ENCODE assay signal across 8 mouse cellular contexts in genomic region chr10:78480954-78481927, GRCm38 (mm10). TPM values are rescaled to one million over a fixed set of nuclear protein-coding genes. Genes with fewer than 3 reads are reported as not detected.
DNase-seq lines count a peak whose midpoint lies in the region; ATAC-seq and TF ChIP-seq lines count a peak whose summit lies in the region.

No protein-coding gene starts in this region.

- 51% methylated on average over 21 of the region's 21 CpGs for WGBS in liver, adult 2 months
- WGBS in embryonic facial prominence, embryonic 13.5 days = 36% methylated on average over 21 of the region's 21 CpGs
- 33% methylated on average over 21 of the region's 21 CpGs for WGBS in intestine, embryonic 16.5 days

- peak overlapping the region; percentile 94 for H3K4me2 ChIP-seq in embryonic facial prominence, embryonic 13.5 days
- peak overlapping the region; percentile 92 for H3K4me2 ChIP-seq in intestine, embryonic 16.5 days (ENCODE audit: low read depth, low read length)

- H3K27me3 ChIP-seq in liver, adult 2 months (ENCODE audit: control insufficient read depth, insufficient read depth, low read length) = no peaks in the 10 kb centered on the region
- H3K27me3 ChIP-seq in embryonic facial prominence, embryonic 13.5 days = peaks cover 14% of the 10 kb centered on the region
- no peaks in the 10 kb centered on the region for H3K27me3 ChIP-seq in intestine, embryonic 16.5 days (replicated peaks; ENCODE audit: control insufficient read depth, insufficient read depth, low read length)

- H3K9ac ChIP-seq in liver, adult 2 months (ENCODE audit: low read depth, low read length) = no peak overlapping the region
- peak overlapping the region; percentile 71 for H3K9ac ChIP-seq in embryonic facial prominence, embryonic 13.5 days
- H3K9ac ChIP-seq in intestine, embryonic 16.5 days (ENCODE audit: low read depth, low read length) = peak overlapping the region; percentile 69

- no peak for TF ChIP-seq POLR2A in liver, adult 2 months (IDR thresholded peaks at IDR 0.05; ENCODE audit: extremely low read depth, insufficient read depth, low read length)

- no peak overlapping the region for H3K27ac ChIP-seq in liver, adult 2 months (replicated peaks; ENCODE audit: insufficient read depth, low read depth, low read length)
- no peak overlapping the region for H3K27ac ChIP-seq in embryonic facial prominence, embryonic 13.5 days
- no peak overlapping the region for H3K27ac ChIP-seq in intestine, embryonic 16.5 days (ENCODE audit: low read length)

- no peaks in the 10 kb centered on the region for H3K36me3 ChIP-seq in liver, adult 2 months (ENCODE audit: control insufficient read depth, insufficient read depth, low read length)
- H3K36me3 ChIP-seq in embryonic facial prominence, embryonic 13.5 days = no peaks in the 10 kb centered on the region
- no peaks in the 10 kb centered on the region for H3K36me3 ChIP-seq in intestine, embryonic 16.5 days (ENCODE audit: control insufficient read depth, insufficient read depth, low read length)

- peak overlapping the region; percentile 54; the same call in 1 of the 2 replicates for H3K4me3 ChIP-seq in liver, adult 2 months (ENCODE audit: insufficient read depth, low read depth, low read length)
- peak overlapping the region; percentile 54 for H3K4me3 ChIP-seq in embryonic facial prominence, embryonic 13.5 days
- H3K4me3 ChIP-seq in intestine, embryonic 16.5 days (ENCODE audit: low read length) = peak overlapping the region; percentile 55

- ATAC-seq in embryonic facial prominence, embryonic 13.5 days (ENCODE audit: insufficient number of reproducible peaks, insufficient read depth, low FRiP score, low TSS enrichment, low read depth) = 0 out of 2 replicates have a peak, but pooled peaks have one; percentile 4
- peak; percentile 21; the same call in 1 of the 2 replicates for ATAC-seq in intestine, embryonic 16.5 days

- H3K9me3 ChIP-seq in embryonic facial prominence, embryonic 13.5 days = no peaks in the 10 kb centered on the region
- H3K9me3 ChIP-seq in intestine, embryonic 16.5 days (ENCODE audit: control insufficient read depth, low read length) = no peaks in the 10 kb centered on the region

- no peak for DNase-seq in liver, adult 2 months (ENCODE audit: extremely low read depth, low read depth, low spot score)
- no peak for DNase-seq in liver
- DNase-seq in naive thymus-derived CD4-positive, alpha-beta T cell, adult 2 months (ENCODE audit: low read depth) = peak; percentile 38
- DNase-seq in thymus, postnatal 36 days = no peak
- no peak for DNase-seq in thymus, postnatal 10 days (ENCODE audit: low spot score in 2 of 2)
- DNase-seq in testis, postnatal 14 days (ENCODE audit: low spot score) = no peak

- H3K4me1 ChIP-seq in liver, adult 2 months (ENCODE audit: control insufficient read depth, insufficient read depth, low read length) = peaks cover 9% of the 10 kb centered on the region
- H3K4me1 ChIP-seq in embryonic facial prominence, embryonic 13.5 days = peaks cover 9% of the 10 kb centered on the region; the same call in 1 of the 2 replicates
- H3K4me1 ChIP-seq in intestine, embryonic 16.5 days (ENCODE audit: control insufficient read depth, insufficient read depth, low read length) = peaks cover 13% of the 10 kb centered on the region; the same call in 1 of the 2 replicates

- no peaks in the 10 kb centered on the region for H3K79me2 ChIP-seq in liver, adult 2 months (ENCODE audit: control insufficient read depth, insufficient read depth, low read length)

- no peak for TF ChIP-seq CTCF in liver, adult 2 months (IDR thresholded peaks at IDR 0.05; ENCODE audit: low read depth, low read length)

RNA-seq across cellular contexts. Expression of gene Pdxk, which starts 16.5 kb away (rescaled TPM):
- total RNA-seq in liver, adult 2 months (2014; rRNA removed) = 19.9 TPM in 2 replicates
- 29.2 and 29.5 TPM in 2 replicates for polyA plus RNA-seq in liver, adult 2 months (2012; rRNA removed)
- polyA plus RNA-seq in embryonic facial prominence, embryonic 13.5 days (2015; fragmentation: Nextera tagmentation; extraction: Ambion mirVana) = 12.6 and 13.1 TPM in 2 replicates
- polyA plus RNA-seq in intestine, embryonic 16.5 days (2015; fragmentation: Nextera tagmentation; extraction: Ambion mirVana) = 35.9 and 39.9 TPM in 2 replicates

RNA-seq across cellular contexts. Expression of gene Olfr1358, which starts 36.0 kb away (rescaled TPM):
- total RNA-seq in liver, adult 2 months (2014; rRNA removed) = not detected in 2 replicates
- polyA plus RNA-seq in liver, adult 2 months (2012; rRNA removed) = not detected in 2 replicates
- polyA plus RNA-seq in embryonic facial prominence, embryonic 13.5 days (2015; fragmentation: Nextera tagmentation; extraction: Ambion mirVana) = not detected in 2 replicates
- polyA plus RNA-seq in intestine, embryonic 16.5 days (2015; fragmentation: Nextera tagmentation; extraction: Ambion mirVana) = not detected in 2 replicates

RNA-seq across cellular contexts. Expression of gene Cstb, which starts 55.8 kb away (rescaled TPM):
- 52.0 and 60.8 TPM in 2 replicates for total RNA-seq in liver, adult 2 months (2014; rRNA removed)
- polyA plus RNA-seq in liver, adult 2 months (2012; rRNA removed) = 41.4 and 47.5 TPM in 2 replicates
- 222 and 253 TPM in 2 replicates for polyA plus RNA-seq in embryonic facial prominence, embryonic 13.5 days (2015; fragmentation: Nextera tagmentation; extraction: Ambion mirVana)
- 288 and 325 TPM in 2 replicates for polyA plus RNA-seq in intestine, embryonic 16.5 days (2015; fragmentation: Nextera tagmentation; extraction: Ambion mirVana)
